Mouse (Mus musculus) cortical plate, adult 2 months (tissue): ENCODE data around the gene Rpl3l.

ENCODE experiments used
- CTCF ChIP-seq: fragments of 200-500 bp; IDR thresholded peaks from 2 replicates; pipeline ENCODE4 v1.5.1; 2011; ENCODE audit warnings: mild to moderate bottlenecking, control low read depth, low read length; ENCODE audit not compliant: insufficient read depth; ENCODE audit errors: extremely low read depth
- POLR2A ChIP-seq: fragments of 200-500 bp; IDR thresholded peaks from 2 replicates; pipeline ENCODE4 v1.6.1; 2011; ENCODE audit warnings: mild to moderate bottlenecking, low read length, control low read depth; ENCODE audit not compliant: insufficient read depth; ENCODE audit errors: extremely low read depth

DNA sequence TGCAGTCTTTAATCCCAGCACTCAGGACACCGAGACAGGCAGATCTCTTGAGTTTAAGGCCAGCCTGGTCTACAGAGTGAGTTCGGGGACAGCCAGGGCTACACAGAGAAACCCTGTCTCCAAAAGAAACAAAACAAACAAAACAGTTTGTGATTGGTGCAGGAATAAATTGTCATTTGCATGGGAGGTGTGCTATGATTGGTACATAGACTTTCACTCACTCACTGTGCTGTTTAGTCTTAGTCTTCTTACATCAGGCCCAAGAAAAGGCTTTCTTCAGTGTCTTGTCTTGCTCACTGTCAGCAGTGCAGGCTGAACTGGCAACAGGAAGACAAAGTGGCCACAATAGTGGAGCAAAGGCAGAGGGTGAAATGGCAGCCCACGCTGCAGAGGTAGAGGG, 16.8 kb downstream of the Rpl3l start:
- TF ChIP-seq CTCF (no peak), POLR2A (no peak)
